Mouse (Mus musculus) spleen, adult 2 months (tissue): ENCODE measurements around the gene Qrich2.

Experiments
- CTCF ChIP-seq: fragments of 200-500 bp; IDR thresholded peaks from 2 replicates; pipeline ENCODE4 v1.5.1; 2011; ENCODE audit warnings: mild to moderate bottlenecking, inconsistent platforms; ENCODE audit not compliant: insufficient read depth, insufficient read length, insufficient replicate concordance; ENCODE audit errors: extremely low read depth
- POLR2A ChIP-seq: fragments of 200-500 bp; IDR thresholded peaks from 2 replicates; pipeline ENCODE4 v1.6.1; 2011; ENCODE audit warnings: low read depth, low read length, inconsistent platforms

- TF ChIP-seq CTCF = no peak
- no peak for TF ChIP-seq POLR2A
Observed at GRCm38 (mm10) chr11:116459786-116460185, 6.3 kb downstream of the Qrich2 start.
